Mouse (Mus musculus) liver, embryonic 11.5 days (tissue): ENCODE data around the gene Gm17606. TPM values are rescaled to one million over a fixed set of nuclear protein-coding genes. Genes with fewer than 3 reads are reported as not detected.

Experiments
- ATAC-seq: fragments of 200-750 bp; cut with Nextera tagmentation; replicated peaks from 2 replicates; pipeline ENCODE4 v1.8.0; 2017; ENCODE audit warnings: moderate number of reproducible peaks, mild to moderate bottlenecking, moderate TSS enrichment, moderate library complexity; ENCODE audit not compliant: low FRiP score
- DNase-seq: peaks from one replicate; pipeline ENCODE4 v3.0.0-alpha.2; 2017; ENCODE audit warnings: low spot score
- H3K27ac ChIP-seq: fragments of 300-500 bp; sonication (generic); 2 replicates; pipeline ENCODE4 v1.5.1; 2014; ENCODE audit warnings: mild to moderate bottlenecking, low read depth, low read length, control low read depth
- H3K27me3 ChIP-seq: fragments of 300-500 bp; sonication (generic); replicated peaks from 2 replicates; pipeline ENCODE4 v1.6.1; 2014; ENCODE audit warnings: low read length, mixed read lengths; ENCODE audit not compliant: control insufficient read depth, insufficient read depth
- H3K36me3 ChIP-seq: fragments of 300-500 bp; sonication (generic); 2 replicates; pipeline ENCODE4 v1.6.1; 2014; ENCODE audit warnings: mild to moderate bottlenecking, low read length, moderate library complexity, mixed read lengths; ENCODE audit not compliant: control insufficient read depth, insufficient read depth
- H3K4me1 ChIP-seq: fragments of 300-500 bp; sonication (generic); replicated peaks from 2 replicates; pipeline ENCODE4 v1.6.1; 2014; ENCODE audit warnings: low read length, mixed read lengths; ENCODE audit not compliant: control insufficient read depth, insufficient read depth
- H3K4me2 ChIP-seq: fragments of 300-500 bp; sonication (generic); 2 replicates; pipeline ENCODE4 v1.6.1; 2014; ENCODE audit warnings: mild to moderate bottlenecking, control low read depth, moderate library complexity
- H3K4me3 ChIP-seq: fragments of 300-500 bp; sonication (generic); 2 replicates; pipeline ENCODE4 v1.5.1; 2014; ENCODE audit warnings: low read depth, low read length, control low read depth
- H3K9ac ChIP-seq: fragments of 300-500 bp; sonication (generic); 2 replicates; pipeline ENCODE4 v1.6.1; 2014; ENCODE audit warnings: low read depth, low read length, control low read depth
- H3K9me3 ChIP-seq: fragments of 300-500 bp; sonication (generic); 2 replicates; pipeline ENCODE4 v1.6.1; 2016; ENCODE audit warnings: low read length, inconsistent platforms, mixed read lengths; ENCODE audit not compliant: control insufficient read depth
- WGBS: fragments of 180-500 bp; shearing (Covaris S2); extraction: QIAGEN DNeasy Blood & Tissue Kit; methylation state at CpG from one replicate; pipeline ENCODE4 v1.1.7; 2014; 5-methylcytosine and 5-hydroxymethylcytosine counted together
- polyA plus RNA-seq: library from polyadenylated mRNA; unstranded; fragments of >200 nt; fragmentation: Nextera tagmentation; extraction: Ambion mirVana; gene quantifications from 2 replicates; pipeline ENCODE4 v1.2.1, GENCODE M21; 2014

Gene Gm17606
- polyA plus RNA-seq, 1 experiment from 2014 or later: not detected

DNA sequence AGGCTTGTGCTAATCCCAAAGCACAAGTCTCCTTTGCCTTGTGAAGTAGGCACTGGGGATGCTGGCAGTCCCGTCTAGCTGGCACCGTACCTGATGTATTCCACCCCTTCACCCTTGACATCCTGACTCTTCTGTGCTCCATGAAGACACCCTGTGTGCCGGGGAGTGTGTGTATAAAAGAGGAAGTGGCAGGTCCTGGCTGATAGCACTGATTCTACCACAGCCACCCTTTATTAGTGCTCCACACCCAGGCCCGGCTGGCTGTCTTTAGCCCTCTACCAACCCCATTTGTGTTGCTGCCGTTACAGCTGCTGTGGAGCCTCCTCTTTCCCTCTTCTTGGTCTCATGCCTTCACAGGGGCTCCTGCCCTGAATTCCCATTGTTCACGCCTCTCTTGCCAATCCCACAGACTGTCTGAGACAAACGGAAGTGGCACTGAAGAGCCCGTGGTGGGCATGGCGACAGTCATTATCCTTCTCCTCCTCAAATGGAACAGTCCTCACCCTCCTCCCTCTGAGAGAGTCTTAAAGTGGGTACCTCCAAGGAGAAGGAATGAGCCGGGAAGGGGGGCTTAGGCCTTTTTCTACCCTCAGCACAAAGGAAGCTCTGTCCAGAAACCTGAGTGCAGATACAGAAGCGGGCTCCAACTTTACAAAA lies 10.0 kb upstream of the Gm17606 start:
- Histone ChIP-seq H3K4me2 (no peak overlapping the region), H3K27ac (no peak overlapping the region), H3K27me3 (peaks cover under 1% of the 10 kb centered on the region; the same call in 1 of the 2 replicates), H3K9ac (no peak overlapping the region), H3K4me3 (no peak overlapping the region), H3K9me3 (no peaks in the 10 kb centered on the region), H3K4me1 (no peaks in the 10 kb centered on the region), H3K36me3 (peaks cover 19% of the 10 kb centered on the region)
- no peak for ATAC-seq
- no peak for DNase-seq
- WGBS: 68% methylated on average over 11 of the region's 11 CpGs

DNA sequence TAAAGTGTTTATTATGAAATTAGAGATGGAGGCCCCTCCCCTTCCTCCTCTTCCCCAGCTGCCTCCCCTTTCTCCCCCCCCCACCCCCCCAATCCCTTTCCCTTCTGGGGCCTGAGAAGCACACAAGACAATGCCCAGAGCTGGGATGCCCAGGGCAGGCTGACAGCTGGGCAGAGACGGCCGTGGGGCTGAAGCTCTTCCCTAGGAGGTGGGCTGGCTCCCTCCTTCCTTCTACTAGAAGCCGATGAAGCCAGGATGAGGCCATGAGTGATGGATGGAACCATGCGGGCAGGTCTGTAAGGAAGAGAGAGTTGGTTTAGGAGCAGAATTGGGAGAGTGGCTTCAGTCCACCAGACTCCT lies 9.5 kb upstream of the Gm17606 start:
- peaks cover 19% of the 10 kb centered on the region for H3K36me3 ChIP-seq
- ATAC-seq (no peak), DNase-seq (no peak)
- no peak overlapping the region for H3K9ac ChIP-seq
- H3K9me3 ChIP-seq: no peaks in the 10 kb centered on the region
- H3K4me3 ChIP-seq: no peak overlapping the region
- 82% methylated on average over 4 of the region's 4 CpGs for WGBS
- no peaks in the 10 kb centered on the region for H3K27me3 ChIP-seq
- H3K4me2 ChIP-seq: no peak overlapping the region
- H3K4me1 ChIP-seq: no peaks in the 10 kb centered on the region
- H3K27ac ChIP-seq: no peak overlapping the region

DNA sequence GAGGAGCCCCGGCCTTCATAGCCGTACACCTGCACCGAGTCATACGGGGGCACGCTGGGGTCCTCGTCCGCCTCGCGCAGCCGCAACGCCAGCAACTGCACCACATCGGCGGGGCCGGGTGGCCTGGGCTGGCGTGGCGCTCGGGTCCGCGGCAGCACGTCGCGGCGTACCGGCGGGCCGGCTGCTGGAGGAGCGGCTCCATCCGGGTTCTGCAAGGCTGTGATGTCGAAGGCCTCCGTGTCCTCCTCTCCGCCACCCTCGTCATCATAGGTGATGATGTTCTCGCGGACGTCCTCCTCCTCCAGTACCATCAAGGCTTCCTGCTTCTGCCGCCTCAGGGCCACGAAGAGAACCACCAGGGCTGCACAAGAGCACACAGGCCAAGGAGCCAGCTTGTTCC lies 8.5 kb upstream of the Gm17606 start:
- Histone ChIP-seq H3K4me3 (no peak overlapping the region), H3K27me3 (no peaks in the 10 kb centered on the region), H3K36me3 (peaks cover 19% of the 10 kb centered on the region), H3K4me2 (no peak overlapping the region), H3K4me1 (no peaks in the 10 kb centered on the region), H3K9ac (no peak overlapping the region), H3K27ac (no peak overlapping the region), H3K9me3 (no peaks in the 10 kb centered on the region)
- WGBS: 87% methylated on average over 37 of the region's 37 CpGs
- DNase-seq (no peak), ATAC-seq (no peak)

DNA sequence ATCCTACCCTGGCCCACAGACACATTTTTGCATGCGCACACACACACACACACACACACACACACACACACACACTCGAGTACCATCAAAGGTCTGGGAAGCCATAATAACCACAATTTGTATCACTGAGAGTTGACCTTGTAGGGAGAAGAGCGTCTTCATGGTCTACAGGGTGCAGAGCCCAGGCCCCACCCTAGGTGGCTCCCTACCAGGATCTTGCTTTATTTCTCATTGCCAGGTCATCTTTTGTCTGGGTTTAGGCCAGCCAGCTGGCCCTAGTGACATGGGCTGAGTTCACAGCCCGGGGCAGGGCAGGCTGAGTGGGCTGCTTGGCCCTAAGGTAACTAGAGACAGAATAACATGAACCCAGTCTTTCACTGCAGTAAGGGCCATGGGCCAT lies 6.6 kb upstream of the Gm17606 start:
- Histone ChIP-seq H3K4me3 (no peak overlapping the region), H3K4me1 (no peaks in the 10 kb centered on the region), H3K9me3 (no peaks in the 10 kb centered on the region), H3K27me3 (no peaks in the 10 kb centered on the region), H3K27ac (no peak overlapping the region), H3K36me3 (peaks cover 19% of the 10 kb centered on the region), H3K4me2 (no peak overlapping the region), H3K9ac (no peak overlapping the region)
- DNase-seq (no peak), ATAC-seq (no peak)
- WGBS: 77% methylated on average over 4 of the region's 4 CpGs

DNA sequence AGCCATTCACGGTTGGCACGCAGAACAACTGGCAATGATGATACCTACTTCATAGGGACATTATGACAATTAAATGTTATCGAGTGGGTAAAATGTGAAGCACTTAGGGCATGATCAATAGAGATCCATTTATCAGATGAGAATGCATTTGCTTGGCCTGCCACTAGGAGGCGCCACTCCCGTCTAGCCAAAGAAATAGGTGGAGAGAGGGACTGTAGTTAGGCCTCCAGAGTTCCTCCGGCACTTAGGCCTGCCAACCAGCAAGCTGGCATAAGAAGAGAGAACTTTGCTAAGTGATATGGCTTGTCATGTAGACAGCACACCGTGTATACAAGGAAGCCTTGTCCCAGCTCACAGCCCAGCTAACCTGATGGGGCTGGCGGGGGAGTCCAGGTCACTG lies 3.8 kb upstream of the Gm17606 start:
- ATAC-seq: no peak
- Histone ChIP-seq H3K9ac (no peak overlapping the region), H3K27me3 (0 out of 2 replicates have a peak, but pooled peaks cover 3% of the 10 kb centered on the region), H3K9me3 (no peaks in the 10 kb centered on the region), H3K4me3 (no peak overlapping the region), H3K27ac (no peak overlapping the region), H3K36me3 (peaks cover 14% of the 10 kb centered on the region), H3K4me1 (0 out of 2 replicates have a peak, but pooled peaks cover 9% of the 10 kb centered on the region), H3K4me2 (no peak overlapping the region)
- DNase-seq: no peak
- 52% methylated on average over 8 of the region's 8 CpGs for WGBS

DNA sequence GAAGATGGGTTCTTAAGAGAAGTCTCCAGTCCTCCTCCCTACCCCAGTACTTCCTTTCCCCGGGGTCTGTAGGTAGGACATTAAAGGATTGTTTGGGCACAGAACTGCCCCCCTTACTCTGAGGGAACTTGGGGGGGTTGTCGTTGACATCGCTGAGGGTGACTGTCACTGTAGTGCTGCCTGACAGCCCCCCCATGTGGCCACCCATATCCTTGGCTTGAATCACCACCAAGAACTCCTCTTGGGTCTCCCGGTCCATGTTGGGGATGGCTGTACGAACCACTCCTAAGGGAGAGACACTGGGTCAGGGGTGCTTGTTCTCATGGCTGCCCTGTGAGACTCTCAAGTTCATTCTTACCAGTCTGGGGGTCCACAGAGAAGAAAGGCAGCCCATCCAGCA lies 2.5 kb upstream of the Gm17606 start:
- no peak overlapping the region for H3K4me3 ChIP-seq
- no peak overlapping the region for H3K4me2 ChIP-seq
- H3K27ac ChIP-seq: no peak overlapping the region
- no peak for DNase-seq
- H3K36me3 ChIP-seq: peaks cover 14% of the 10 kb centered on the region
- 72% methylated on average over 5 of the region's 5 CpGs for WGBS
- ATAC-seq: no peak
- 0 out of 2 replicates have a peak, but pooled peaks cover 3% of the 10 kb centered on the region for H3K27me3 ChIP-seq
- 0 out of 2 replicates have a peak, but pooled peaks cover 9% of the 10 kb centered on the region for H3K4me1 ChIP-seq
- H3K9ac ChIP-seq: no peak overlapping the region
- no peaks in the 10 kb centered on the region for H3K9me3 ChIP-seq

DNA sequence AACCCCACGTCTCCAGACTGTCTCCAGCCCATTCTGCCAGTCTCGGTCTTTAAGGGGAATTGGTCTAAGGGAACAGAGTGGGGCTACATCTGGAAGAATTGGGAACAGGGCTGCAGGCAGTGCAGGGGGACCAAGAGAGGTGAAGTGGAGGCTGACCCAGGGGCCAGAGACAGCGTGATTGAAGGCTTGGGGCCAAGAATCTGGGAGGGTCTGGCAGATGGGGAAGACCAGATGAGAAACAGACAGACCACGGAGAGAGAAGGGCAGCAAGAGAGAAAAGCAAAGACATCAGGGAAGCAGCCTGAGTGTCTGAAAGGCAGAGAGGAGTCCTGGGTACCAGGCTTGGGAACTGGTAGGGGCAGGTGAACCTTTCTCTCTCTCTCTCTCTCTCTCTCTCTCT lies 631 bp upstream of the Gm17606 start:
- 0 out of 2 replicates have a peak, but pooled peaks cover 3% of the 10 kb centered on the region for H3K27me3 ChIP-seq
- ATAC-seq (no peak), DNase-seq (no peak)
- H3K27ac ChIP-seq: no peak overlapping the region
- peaks cover 24% of the 10 kb centered on the region for H3K36me3 ChIP-seq
- no peaks in the 10 kb centered on the region for H3K9me3 ChIP-seq
- H3K9ac ChIP-seq: peak overlapping the region; percentile 22; the same call in 1 of the 2 replicates
- WGBS: 38% methylated on average over 4 of the region's 4 CpGs
- 0 out of 2 replicates have a peak overlapping the region, but pooled peaks have one; percentile 9 for H3K4me3 ChIP-seq
- peak overlapping the region; percentile 48 for H3K4me2 ChIP-seq
- H3K4me1 ChIP-seq: 0 out of 2 replicates have a peak, but pooled peaks cover 9% of the 10 kb centered on the region

DNA sequence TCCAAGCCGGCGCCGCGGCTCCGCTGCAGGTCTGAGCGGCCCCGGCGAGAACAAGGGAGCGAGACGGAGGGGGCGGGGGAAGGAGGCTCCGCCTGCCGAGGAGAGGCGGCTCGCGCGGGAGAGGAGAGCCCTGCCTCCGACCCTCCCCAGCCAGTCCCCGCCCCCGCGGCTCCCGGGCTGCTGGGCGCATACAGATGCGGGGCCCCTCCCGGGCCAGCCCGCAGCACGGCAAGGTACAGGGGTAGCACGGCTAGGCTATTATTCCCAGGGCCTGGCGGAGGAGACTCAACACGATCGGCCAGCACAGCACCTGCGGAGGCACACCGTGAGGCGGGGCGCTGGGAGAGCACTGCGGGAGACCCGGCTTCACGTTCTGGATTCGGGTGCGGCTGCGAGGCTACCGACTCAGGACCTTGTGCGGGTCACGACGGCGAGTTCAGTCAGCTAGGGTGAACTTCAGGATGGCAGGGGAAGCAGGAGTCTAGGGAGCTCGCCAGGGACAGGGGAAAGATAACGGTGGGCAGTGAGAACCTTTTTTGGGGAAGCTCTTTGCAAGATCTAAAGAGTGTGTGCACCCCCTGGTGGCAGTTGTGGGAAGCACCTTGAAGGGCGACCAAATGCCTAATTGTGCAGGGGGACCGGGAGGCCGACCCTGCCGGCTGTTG lies 685 bp downstream of the Gm17606 start, which contains the start of gene Cdh24:
Cdh24 (minus strand) TSS at position 60 of the 665 bp plus-strand sequence.
- DNase-seq (peak; percentile 95), ATAC-seq (peak; percentile 94)
- H3K4me1 ChIP-seq: 0 out of 2 replicates have a peak, but pooled peaks cover 9% of the 10 kb centered on the region
- peaks cover 37% of the 10 kb centered on the region for H3K36me3 ChIP-seq
- H3K4me2 ChIP-seq: peak within 1 kb of the TSS; percentile 99
- H3K9me3 ChIP-seq: no peaks in the 10 kb centered on the region
- 0 out of 2 replicates have a peak, but pooled peaks cover 3% of the 10 kb centered on the region for H3K27me3 ChIP-seq
- H3K9ac ChIP-seq: peak within 1 kb of the TSS; percentile 77
- 1% methylated on average over 52 of the region's 52 CpGs for WGBS
- H3K27ac ChIP-seq: peak within 1 kb of the TSS; percentile 64
- H3K4me3 ChIP-seq: peak within 1 kb of the TSS; percentile 67
